Mouse (Mus musculus) olfactory bulb, adult 2 months (tissue): ENCODE data around the gene Hoxd3. TPM values are rescaled to one million over a fixed set of nuclear protein-coding genes. Genes with fewer than 3 reads are reported as not detected.

Experiments
- H3K27ac ChIP-seq: fragments of 200-500 bp; 2 replicates; pipeline ENCODE4 v1.5.1; 2012; ENCODE audit warnings: low read depth, low read length; ENCODE audit not compliant: insufficient read depth
- H3K4me1 ChIP-seq: fragments of 200-500 bp; 2 replicates; pipeline ENCODE4 v1.6.1; 2012; ENCODE audit warnings: low read length; ENCODE audit not compliant: control insufficient read depth, insufficient read depth
- H3K4me3 ChIP-seq: fragments of 200-500 bp; 2 replicates; pipeline ENCODE4 v1.5.1; 2012; ENCODE audit warnings: mild to moderate bottlenecking, low read depth, low read length, moderate library complexity; ENCODE audit not compliant: insufficient read depth
- CTCF ChIP-seq: fragments of 200-500 bp; IDR thresholded peaks from 2 replicates; pipeline ENCODE4 v1.5.1; 2012; ENCODE audit warnings: low read depth, mild to moderate bottlenecking, low read length, moderate library complexity; ENCODE audit not compliant: insufficient read depth
- POLR2A ChIP-seq: fragments of 200-500 bp; IDR thresholded peaks from 2 replicates; pipeline ENCODE4 v1.6.1; 2012; ENCODE audit warnings: mild to moderate bottlenecking, low read depth, low read length, moderate library complexity; ENCODE audit not compliant: insufficient read depth
- WGBS: fragments of 180-500 bp; shearing (Covaris S2); methylation state at CpG from one replicate; pipeline ENCODE4 v1.1.7; 2018; 5-methylcytosine and 5-hydroxymethylcytosine counted together
- polyA plus RNA-seq: library from polyadenylated mRNA; stranded (reverse); fragments of >200 nt; gene quantifications from 2 replicates; pipeline ENCODE4 v1.2.4, GENCODE M21; 2012; ENCODE audit warnings: low replicate concordance; ENCODE audit not compliant: missing spikeins, insufficient read depth, insufficient read length

Gene Hoxd3
- polyA plus RNA-seq, 1 experiment, result not detected

DNA sequence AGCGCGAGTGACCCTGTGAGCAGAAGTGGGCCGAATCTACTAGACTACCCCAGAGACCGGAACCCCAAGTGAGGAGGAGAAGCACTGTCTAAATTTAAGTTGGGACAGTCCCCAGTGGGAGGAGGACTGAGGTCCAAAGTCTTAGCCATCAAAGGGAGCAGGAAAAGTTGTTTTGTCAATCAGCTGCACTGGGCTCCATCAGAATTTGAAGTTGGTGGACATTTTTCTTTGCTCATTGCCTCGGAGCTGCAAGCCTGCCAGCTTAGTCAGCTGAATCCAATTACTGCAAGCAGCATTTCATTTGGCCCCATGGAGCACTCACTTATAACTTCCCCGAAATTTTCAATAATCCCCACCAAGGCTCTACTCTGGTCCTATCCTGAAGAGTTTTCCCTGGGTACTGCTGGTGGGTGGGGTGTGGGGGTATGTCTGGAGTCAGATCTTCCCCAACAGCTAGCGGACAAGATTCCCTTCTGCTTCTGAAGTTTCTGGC is 25.9 kb downstream of the Hoxd3 start:
- WGBS, result 3% methylated on average over 7 of the region's 7 CpGs
- no peak overlapping the region for H3K4me3 ChIP-seq

DNA sequence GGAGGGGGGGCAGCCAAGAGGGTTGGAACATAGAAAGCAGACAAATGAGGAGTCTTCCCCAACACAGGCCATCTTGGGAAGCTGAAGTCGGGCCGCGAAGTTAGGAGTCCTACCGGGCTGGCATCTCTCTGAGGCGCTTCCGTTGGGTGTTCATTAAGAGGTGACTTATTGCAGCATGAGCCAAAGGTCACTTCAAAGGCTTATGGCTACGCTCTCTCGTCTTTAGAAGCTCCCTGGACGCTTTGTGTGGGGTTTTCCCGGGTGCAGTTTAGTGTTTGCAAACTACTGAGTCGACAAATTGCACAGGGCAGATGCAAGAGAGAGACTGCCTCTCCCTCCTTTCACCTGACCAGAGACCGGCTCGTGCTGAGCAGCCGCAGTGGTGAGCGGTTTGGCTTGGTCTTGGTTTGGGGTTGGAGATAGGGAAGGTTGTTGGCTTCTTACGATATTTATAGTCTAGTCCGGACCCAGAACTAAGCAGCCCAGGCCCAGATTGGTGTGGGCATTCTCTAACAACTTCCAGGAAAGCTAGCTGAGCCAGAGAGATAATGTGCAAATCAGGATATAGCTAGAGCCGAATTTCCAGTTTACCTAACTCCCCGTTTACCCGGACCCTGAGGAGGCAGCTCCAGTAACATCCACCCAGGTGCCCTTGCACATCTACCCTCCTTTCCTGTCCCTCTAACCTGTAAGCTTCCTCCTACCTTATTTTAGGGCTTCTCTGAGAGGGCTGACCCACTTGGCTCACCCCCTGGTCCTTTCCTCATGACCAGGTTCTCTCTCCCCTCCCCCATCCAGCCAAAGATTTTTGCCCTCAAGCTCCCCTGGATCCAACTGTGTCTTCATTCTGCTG is 27.1 kb downstream of the Hoxd3 start:
- Histone ChIP-seq H3K4me3 (no peak overlapping the region), H3K27ac (no peak overlapping the region), H3K4me1 (peaks cover 6% of the 10 kb centered on the region)
- TF ChIP-seq POLR2A (no peak), CTCF (no peak)
- WGBS, result 2% methylated on average over 20 of the region's 20 CpGs

More for the DNA sequence above, 25.9 kb downstream of the Hoxd3 start:
- no peak for TF ChIP-seq CTCF
- no peak for TF ChIP-seq POLR2A
- Histone ChIP-seq H3K4me1 (peaks cover 6% of the 10 kb centered on the region), H3K27ac (no peak overlapping the region)

DNA sequence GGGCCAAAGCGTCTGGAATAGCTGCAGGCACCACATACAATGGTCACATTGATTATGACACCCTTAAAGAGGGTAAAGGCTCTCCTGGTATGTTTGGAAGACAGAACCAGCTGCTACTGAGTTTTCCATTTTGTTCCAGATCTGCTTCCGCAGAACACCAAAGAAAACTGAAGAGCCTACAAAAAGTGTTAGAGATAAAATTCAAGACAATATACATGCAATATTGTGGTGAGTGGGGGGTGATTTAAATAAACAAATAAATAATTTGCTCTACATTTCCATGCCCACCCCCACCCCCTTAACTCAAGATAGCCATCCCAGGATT is 27.7 kb downstream of the Hoxd3 start:
- Histone ChIP-seq H3K27ac (no peak overlapping the region), H3K4me3 (no peak overlapping the region), H3K4me1 (peaks cover 6% of the 10 kb centered on the region)
- TF ChIP-seq POLR2A (no peak), CTCF (no peak)
- WGBS, result 7% methylated on average over 2 of the region's 2 CpGs

DNA sequence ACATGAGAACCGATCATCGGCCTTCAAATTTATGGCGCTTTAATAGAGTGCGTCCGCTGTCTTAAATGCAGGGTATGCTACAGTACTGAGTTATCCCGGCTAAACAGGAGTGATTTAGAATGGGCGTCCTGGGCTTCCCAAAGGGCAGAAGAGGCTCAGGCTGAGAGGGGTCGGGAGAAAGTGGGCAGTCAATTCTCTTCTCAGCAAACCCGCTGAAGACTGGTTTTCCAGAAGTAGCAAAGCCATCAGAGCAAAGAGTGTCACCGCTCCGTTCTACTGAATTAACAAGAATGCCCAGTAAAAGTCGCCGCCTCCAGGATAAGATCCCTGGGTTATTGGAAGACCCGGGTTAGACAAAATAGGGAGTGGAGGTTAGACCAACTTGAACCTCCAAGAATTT is 28.1 kb downstream of the Hoxd3 start:
- TF ChIP-seq CTCF (no peak), POLR2A (no peak)

DNA sequence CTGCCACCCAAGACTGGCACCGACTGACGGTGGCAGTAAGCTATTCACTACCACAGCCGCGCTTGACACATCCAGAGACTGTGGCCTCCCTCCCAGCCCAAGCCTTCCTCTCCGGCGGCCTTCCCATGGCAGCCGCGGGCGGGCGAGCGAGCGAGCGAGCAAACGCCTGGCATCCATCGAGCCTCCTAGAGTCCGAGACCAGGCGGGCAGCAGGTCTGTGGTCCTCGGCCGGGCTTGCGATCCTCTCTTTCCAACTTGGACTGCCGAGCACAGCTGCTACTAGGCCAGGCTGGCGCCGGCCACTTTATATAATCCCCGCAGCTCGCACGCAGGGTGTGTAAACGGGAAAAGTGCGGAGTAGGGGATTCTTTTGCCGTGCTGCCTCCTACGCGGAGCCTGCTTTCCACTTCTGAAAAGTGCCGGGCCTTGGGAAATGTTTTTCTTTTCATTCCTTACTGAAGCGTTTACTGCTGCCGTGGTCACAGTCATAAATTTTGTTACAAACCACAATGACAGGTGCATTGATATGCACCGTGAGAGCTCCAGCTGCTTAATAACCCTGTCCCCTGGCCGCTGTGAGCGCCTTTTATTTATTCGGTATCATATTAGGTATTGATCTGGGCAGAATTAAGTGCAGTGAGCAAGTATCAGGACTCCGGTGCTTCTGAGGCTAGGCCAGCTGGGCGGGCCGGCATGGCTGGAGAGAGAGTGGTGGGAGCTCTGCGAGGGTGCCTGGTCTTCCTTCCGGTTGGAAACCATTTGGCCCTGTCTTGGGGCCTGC is 28.8 kb downstream of the Hoxd3 start:
- TF ChIP-seq CTCF, result no peak
- no peak for TF ChIP-seq POLR2A
- Histone ChIP-seq H3K4me1 (peaks cover 6% of the 10 kb centered on the region), H3K4me3 (no peak overlapping the region), H3K27ac (no peak overlapping the region)
- 4% methylated on average over 43 of the region's 43 CpGs for WGBS

More for the DNA sequence above, 28.1 kb downstream of the Hoxd3 start:
- 5% methylated on average over 14 of the region's 14 CpGs for WGBS
- Histone ChIP-seq H3K4me3 (no peak overlapping the region), H3K4me1 (peaks cover 6% of the 10 kb centered on the region), H3K27ac (no peak overlapping the region)

DNA sequence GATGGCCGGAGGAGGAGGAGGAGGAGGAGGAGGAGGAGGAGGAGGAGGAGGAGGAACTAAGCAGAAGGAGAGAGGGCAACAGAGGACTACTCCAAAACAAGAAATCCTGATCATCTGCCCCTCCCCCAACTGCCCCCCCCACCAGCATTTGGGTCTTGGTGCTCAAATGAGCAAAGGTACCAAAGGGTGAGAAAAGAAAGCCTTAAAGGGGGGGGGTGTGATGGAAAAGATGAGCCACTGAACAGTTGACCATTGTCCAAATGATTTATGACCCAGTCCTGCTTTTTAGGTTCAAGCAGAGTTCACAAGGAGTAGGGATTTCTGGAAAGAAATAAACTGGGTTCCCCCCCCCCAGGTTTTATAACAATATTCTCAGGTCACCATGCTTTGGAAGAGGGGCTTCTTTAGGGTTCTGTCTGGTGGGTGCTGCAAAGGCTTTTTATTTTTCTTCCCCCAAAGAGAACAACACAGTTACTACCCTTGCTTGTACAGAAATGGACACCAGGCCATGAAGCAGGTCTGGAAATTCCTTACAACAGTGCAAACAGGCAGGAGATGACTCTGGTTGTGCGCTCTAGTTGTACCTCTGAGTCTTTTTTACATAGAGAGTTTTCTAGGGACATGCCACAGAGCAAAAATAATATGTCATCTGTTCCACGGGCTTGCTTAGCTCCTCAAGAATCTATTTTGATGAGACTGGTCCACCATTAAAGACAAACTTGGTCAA is 29.7 kb downstream of the Hoxd3 start:
- no peak overlapping the region for H3K27ac ChIP-seq
- no peak overlapping the region for H3K4me3 ChIP-seq
- H3K4me1 ChIP-seq, result 0 out of 2 replicates have a peak, but pooled peaks cover 3% of the 10 kb centered on the region
- WGBS, result 29% methylated on average over 2 of the region's 3 CpGs
- TF ChIP-seq CTCF (no peak), POLR2A (no peak)

DNA sequence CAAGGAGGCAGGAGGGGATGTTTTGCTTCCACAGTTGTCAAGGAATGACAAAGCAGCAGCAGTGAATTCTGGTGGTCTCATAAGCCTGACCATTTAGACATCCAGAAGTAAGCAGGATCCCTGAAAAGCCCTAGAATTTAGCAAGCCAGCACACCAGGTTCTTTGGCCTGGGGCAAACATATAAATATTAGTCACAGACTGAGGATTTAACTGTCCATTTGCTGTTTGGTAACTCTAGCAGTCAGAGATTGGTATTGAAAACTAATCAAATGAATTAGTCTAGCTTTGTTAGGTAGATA is 30.2 kb downstream of the Hoxd3 start:
- 0 out of 2 replicates have a peak, but pooled peaks cover 3% of the 10 kb centered on the region for H3K4me1 ChIP-seq
- no peak overlapping the region for H3K27ac ChIP-seq
- H3K4me3 ChIP-seq, result no peak overlapping the region
- TF ChIP-seq POLR2A, result no peak
- TF ChIP-seq CTCF, result no peak

DNA sequence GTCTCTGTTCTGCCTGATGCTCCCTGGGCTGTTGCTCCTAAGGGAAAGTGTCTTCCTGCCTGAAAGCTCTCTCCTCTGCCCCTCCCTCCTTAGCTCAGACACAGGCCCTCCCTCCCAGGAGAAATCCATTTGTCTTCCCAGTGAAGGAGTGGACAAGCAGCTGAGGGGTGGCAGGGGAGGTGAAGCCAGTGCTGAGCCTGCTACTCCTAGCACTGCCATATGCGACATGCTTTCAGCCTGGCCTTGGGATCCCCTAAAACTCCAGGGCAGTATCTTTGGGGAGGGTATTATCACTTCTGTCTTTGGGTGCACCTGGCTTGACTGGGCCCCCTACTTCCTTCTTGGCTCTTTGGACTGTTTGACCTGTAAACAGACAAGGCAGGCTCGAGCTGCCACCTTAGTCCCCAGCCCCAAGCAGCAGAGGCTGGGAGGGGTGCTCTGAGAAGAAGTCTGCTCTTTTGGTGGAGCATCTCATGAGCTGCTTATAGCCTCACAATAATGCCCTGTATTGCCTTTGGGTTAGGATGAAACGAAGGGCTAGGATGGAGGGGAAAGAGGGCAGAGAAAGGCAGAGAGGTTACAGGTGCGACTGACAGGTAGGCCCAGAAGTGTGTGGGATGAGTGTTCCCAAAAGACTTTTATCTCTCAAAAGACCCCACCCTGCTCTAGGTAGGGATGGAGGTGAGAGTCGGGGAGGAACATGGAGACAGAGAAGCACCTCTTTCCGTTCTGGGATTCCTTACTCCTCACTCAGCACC is 34.0 kb downstream of the Hoxd3 start:
- H3K4me1 ChIP-seq, result no peaks in the 10 kb centered on the region
- TF ChIP-seq POLR2A (no peak), CTCF (no peak)
- 5% methylated on average over 6 of the region's 6 CpGs for WGBS
- H3K27ac ChIP-seq, result no peak overlapping the region
- H3K4me3 ChIP-seq, result no peak overlapping the region
